In genomic region chr10:41740221-41740620, GRCm38 (mm10) we compare ENCODE assay signal across 23 mouse cellular contexts.
"Had no signal": no experiment of that assay in that cellular context is flagged by ENCODE, and none has a peak within 500 bp of the region (broad histone marks: within the 10 kb centered on the region; RNA-seq: fewer than 3 reads in every experiment).

No protein-coding gene starts in this region.

- ATAC-seq: hindbrain, embryonic 16.5 days; inflammation-experienced regulatory T-cells, adult 6 months; intestine, embryonic 15.5 days; intestine, postnatal 0 days had no signal

- H3K27ac ChIP-seq: gastrocnemius, adult 2 months; heart, adult 2 months; hindbrain, embryonic 10.5 days; hindbrain, embryonic 12.5 days; hindbrain, embryonic 14.5 days; intestine, embryonic 15.5 days; layer of hippocampus, adult 2 months; left cerebral cortex, adult 2 months; limb, embryonic 10.5 days; limb, embryonic 12.5 days had no signal

- H3K4me1 ChIP-seq: hindbrain, embryonic 10.5 days; hindbrain, embryonic 12.5 days; intestine, embryonic 15.5 days; limb, embryonic 10.5 days; limb, embryonic 12.5 days had no signal

- DNase-seq: gastrocnemius, adult 2 months; gastrocnemius, postnatal 10 days; gastrocnemius, postnatal 25 days; heart, adult 2 months; heart, postnatal 10 days; heart, postnatal 4 days; kidney, adult 18-20 months; kidney, adult 8-10 months; kidney, postnatal 10 days; kidney, postnatal 25 days; kidney, postnatal 4 days had no signal

- H3K9ac ChIP-seq: hindbrain, embryonic 12.5 days; hindbrain, embryonic 14.5 days; intestine, embryonic 15.5 days; limb, embryonic 12.5 days had no signal

- H3K27me3 ChIP-seq: hindbrain, embryonic 12.5 days; intestine, embryonic 15.5 days; limb, embryonic 12.5 days had no signal

- H3K4me2 ChIP-seq: heart, embryonic 11.5 days; hindbrain, embryonic 12.5 days; hindbrain, embryonic 14.5 days; intestine, embryonic 15.5 days; limb, embryonic 12.5 days had no signal

- H3K4me3 ChIP-seq: gastrocnemius, adult 2 months; heart, adult 2 months; hindbrain, embryonic 10.5 days; hindbrain, embryonic 12.5 days; intestine, embryonic 15.5 days; layer of hippocampus, adult 2 months; left cerebral cortex, adult 2 months; limb, embryonic 10.5 days; limb, embryonic 12.5 days had no signal

- H3K36me3 ChIP-seq: intestine, embryonic 15.5 days had no signal

- H3K9me3 ChIP-seq: hindbrain, embryonic 10.5 days; hindbrain, embryonic 12.5 days; intestine, embryonic 15.5 days; limb, embryonic 10.5 days; limb, embryonic 12.5 days had no signal
